Mouse (Mus musculus): ENCODE results near the gene Phf21b. TPM values are rescaled to one million over a fixed set of nuclear protein-coding genes. Genes with fewer than 3 reads are reported as not detected.

The Phf21b gene
- polyA plus RNA-seq, 1 experiment: 3.6 TPM

DNA sequence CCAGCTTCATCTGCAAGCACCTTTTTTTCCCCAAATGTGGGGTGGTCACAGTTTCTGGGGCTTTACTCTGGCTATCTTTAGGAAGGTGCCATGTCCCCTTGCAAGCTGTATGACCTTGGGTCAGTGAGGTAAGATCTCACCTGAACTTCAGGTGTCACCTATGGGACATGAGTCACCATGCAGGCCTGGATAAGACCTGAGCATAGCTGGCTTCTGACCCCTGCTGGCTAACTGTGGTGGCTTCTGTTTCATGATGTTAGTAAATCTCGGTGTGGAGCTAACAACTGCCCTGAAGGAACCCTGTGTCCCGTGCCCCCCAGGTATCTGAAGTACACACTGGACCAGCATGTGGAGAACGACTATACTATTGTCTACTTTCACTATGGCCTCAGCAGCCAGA, 114.3 kb downstream of the Phf21b start:
- 72% methylated on average over 3 of the region's 3 CpGs for WGBS
- no peak for DNase-seq
- Histone ChIP-seq H3K27ac (ENCODE audit: insufficient read depth, low read depth, low read length) (no peak overlapping the region), H3K27me3 (replicated peaks; ENCODE audit: control insufficient read depth, insufficient read depth, low read length) (no peaks in the 10 kb centered on the region), H3K36me3 (ENCODE audit: control insufficient read depth, insufficient read depth, low read length) (no peaks in the 10 kb centered on the region), H3K4me1 (ENCODE audit: control insufficient read depth, insufficient read depth, low read length) (no peaks in the 10 kb centered on the region), H3K4me3 (ENCODE audit: insufficient read depth, low read depth, low read length) (no peak overlapping the region)
- no peak for TF ChIP-seq POLR2A (IDR thresholded peaks at IDR 0.05; ENCODE audit: low read depth, low read length)
- TF ChIP-seq CTCF (conservative IDR thresholded peaks at IDR 0.05; ENCODE audit: insufficient read depth, insufficient read length, low read depth, low read length): peak; percentile 31; the same call in 1 of the 2 replicates

DNA sequence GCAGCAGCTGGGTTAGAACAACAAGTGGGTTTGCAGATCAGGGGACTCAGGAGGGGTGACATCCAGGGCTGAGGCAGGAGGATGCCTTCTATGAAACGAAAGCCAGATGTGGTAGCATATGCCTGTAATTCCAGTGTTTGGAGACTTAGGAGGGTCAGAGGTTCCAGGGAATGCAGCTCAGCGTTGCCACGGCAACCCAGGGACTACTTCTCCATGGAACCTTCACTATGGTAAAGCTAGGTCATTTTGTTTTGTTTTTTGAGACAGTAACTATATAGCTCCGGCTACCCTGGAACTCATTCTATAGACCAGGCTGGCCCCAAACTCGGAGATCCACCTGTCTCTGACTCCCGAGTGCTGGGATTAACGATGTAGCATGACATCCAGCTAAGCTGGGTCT, 117.6 kb downstream of the Phf21b start:
- H3K27ac ChIP-seq (ENCODE audit: insufficient read depth, low read depth, low read length): no peak overlapping the region
- no peaks in the 10 kb centered on the region for H3K27me3 ChIP-seq (replicated peaks; ENCODE audit: control insufficient read depth, insufficient read depth, low read length)
- WGBS: 91% methylated on average over 7 of the region's 7 CpGs
- H3K4me1 ChIP-seq (ENCODE audit: control insufficient read depth, insufficient read depth, low read length): no peaks in the 10 kb centered on the region
- H3K36me3 ChIP-seq (ENCODE audit: control insufficient read depth, insufficient read depth, low read length): no peaks in the 10 kb centered on the region
- TF ChIP-seq CTCF (conservative IDR thresholded peaks at IDR 0.05; ENCODE audit: insufficient read depth, insufficient read length, low read depth, low read length): no peak
- TF ChIP-seq POLR2A (IDR thresholded peaks at IDR 0.05; ENCODE audit: low read depth, low read length): no peak
- no peak for DNase-seq
- H3K4me3 ChIP-seq (ENCODE audit: insufficient read depth, low read depth, low read length): no peak overlapping the region

DNA sequence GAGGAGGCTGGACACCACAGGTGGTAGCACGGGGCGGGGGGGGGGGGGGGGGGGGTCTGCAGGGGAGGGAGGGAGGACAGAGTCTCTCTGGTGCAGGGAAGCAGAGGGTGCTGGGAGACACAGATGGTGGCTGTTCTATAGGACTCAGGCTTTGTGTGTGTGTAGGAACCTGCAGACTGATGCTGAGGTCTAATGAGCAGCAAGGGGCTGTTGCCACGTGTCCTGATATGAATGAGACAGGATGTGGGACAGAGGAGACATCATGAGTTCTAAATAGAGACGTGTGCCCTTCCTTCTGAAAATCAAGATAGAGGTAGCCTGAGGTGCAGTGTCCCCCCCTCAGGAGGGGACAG, 118.9 kb downstream of the Phf21b start:
- 79% methylated on average over 2 of the region's 4 CpGs for WGBS
- Histone ChIP-seq H3K4me3 (ENCODE audit: insufficient read depth, low read depth, low read length) (no peak overlapping the region), H3K27me3 (replicated peaks; ENCODE audit: control insufficient read depth, insufficient read depth, low read length) (no peaks in the 10 kb centered on the region), H3K4me1 (ENCODE audit: control insufficient read depth, insufficient read depth, low read length) (no peaks in the 10 kb centered on the region), H3K36me3 (ENCODE audit: control insufficient read depth, insufficient read depth, low read length) (no peaks in the 10 kb centered on the region), H3K27ac (ENCODE audit: insufficient read depth, low read depth, low read length) (no peak overlapping the region)
- DNase-seq: no peak
- no peak for TF ChIP-seq CTCF (conservative IDR thresholded peaks at IDR 0.05; ENCODE audit: insufficient read depth, insufficient read length, low read depth, low read length)
- no peak for TF ChIP-seq POLR2A (IDR thresholded peaks at IDR 0.05; ENCODE audit: low read depth, low read length)

DNA sequence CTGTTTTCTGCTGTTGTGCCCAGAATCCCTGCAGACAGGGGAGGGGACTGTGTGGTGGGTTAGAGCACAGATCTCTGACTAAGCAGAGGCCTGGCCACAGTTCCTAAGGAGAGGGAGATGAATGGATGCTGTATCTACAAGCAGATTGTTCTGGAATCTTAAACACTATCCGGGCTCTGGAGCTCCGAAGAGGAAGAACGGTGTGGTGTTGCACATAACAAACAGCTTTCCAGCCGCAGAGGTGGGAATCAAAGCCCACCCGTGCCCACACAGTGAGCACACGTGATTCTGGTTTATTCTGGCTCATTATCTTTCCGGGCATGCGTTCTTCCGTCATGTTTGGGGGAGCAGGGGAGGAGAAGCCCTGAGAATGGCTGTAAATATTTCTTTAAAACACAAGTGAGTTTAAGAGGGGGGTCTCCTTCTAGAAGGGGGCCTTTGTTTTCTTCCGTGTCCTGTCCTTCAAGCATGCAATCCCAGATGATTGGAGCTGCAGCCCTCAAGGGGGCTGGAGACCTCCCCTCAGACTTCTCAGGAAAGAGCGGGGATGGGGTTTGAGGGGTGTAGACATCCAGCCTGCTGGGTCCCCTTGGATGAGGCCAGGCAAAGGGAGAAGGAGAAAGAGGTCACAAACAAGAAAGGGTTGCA, 119.4 kb downstream of the Phf21b start:
- DNase-seq: no peak
- no peak for TF ChIP-seq POLR2A (IDR thresholded peaks at IDR 0.05; ENCODE audit: low read depth, low read length)
- no peak for TF ChIP-seq CTCF (conservative IDR thresholded peaks at IDR 0.05; ENCODE audit: insufficient read depth, insufficient read length, low read depth, low read length)
- H3K36me3 ChIP-seq (ENCODE audit: control insufficient read depth, insufficient read depth, low read length): no peaks in the 10 kb centered on the region

More for the DNA sequence above, 119.4 kb downstream of the Phf21b start:
- Histone ChIP-seq H3K4me3 (ENCODE audit: insufficient read depth, low read depth, low read length) (no peak overlapping the region), H3K4me1 (ENCODE audit: control insufficient read depth, insufficient read depth, low read length) (no peaks in the 10 kb centered on the region), H3K27ac (ENCODE audit: insufficient read depth, low read depth, low read length) (no peak overlapping the region), H3K27me3 (replicated peaks; ENCODE audit: control insufficient read depth, insufficient read depth, low read length) (no peaks in the 10 kb centered on the region)
- WGBS: 77% methylated on average over 11 of the region's 11 CpGs

Other genes starting within 250 kb of the Phf21b start
- 63.6 and 68.4 TPM in 2 replicates for gene Prr5, start 186.4 kb downstream of the Phf21b start, polyA plus RNA-seq (2012; rRNA removed)
- gene Arhgap8, start 136.0 kb downstream of the Phf21b start, polyA plus RNA-seq (2012; rRNA removed): 4.7 and 5.3 TPM in 2 replicates
- gene Gm29666, start 64.0 kb upstream of the Phf21b start, polyA plus RNA-seq (2012; rRNA removed): 0.26 and 0.28 TPM in 2 replicates
- 9.9 and 11.4 TPM in 2 replicates for gene Nup50, start 67.4 kb upstream of the Phf21b start, polyA plus RNA-seq (2012; rRNA removed)
- gene 5031439G07Rik, start 132.5 kb upstream of the Phf21b start, polyA plus RNA-seq (2012; rRNA removed): 21.7 and 24.1 TPM in 2 replicates
- 19.6 and 24.9 TPM in 2 replicates for gene Upk3a, start 161.1 kb upstream of the Phf21b start, polyA plus RNA-seq (2012; rRNA removed)
- gene Fam118a, start 172.9 kb upstream of the Phf21b start, polyA plus RNA-seq (2012; rRNA removed): 4.1 and 4.9 TPM in 2 replicates

All from kidney, adult 2 months (tissue).